Mouse (Mus musculus): ENCODE measurements at regions not wholly inside any gene's neighbourhood (a gene's known extent, or its start where the extent isn't known, plus 50 kb on each side); places are given as distances from the start of the nearest gene placed in this dataset.
A peak's percentile ranks its signal among the peaks of the same experiment; 100 is the strongest.

DNA sequence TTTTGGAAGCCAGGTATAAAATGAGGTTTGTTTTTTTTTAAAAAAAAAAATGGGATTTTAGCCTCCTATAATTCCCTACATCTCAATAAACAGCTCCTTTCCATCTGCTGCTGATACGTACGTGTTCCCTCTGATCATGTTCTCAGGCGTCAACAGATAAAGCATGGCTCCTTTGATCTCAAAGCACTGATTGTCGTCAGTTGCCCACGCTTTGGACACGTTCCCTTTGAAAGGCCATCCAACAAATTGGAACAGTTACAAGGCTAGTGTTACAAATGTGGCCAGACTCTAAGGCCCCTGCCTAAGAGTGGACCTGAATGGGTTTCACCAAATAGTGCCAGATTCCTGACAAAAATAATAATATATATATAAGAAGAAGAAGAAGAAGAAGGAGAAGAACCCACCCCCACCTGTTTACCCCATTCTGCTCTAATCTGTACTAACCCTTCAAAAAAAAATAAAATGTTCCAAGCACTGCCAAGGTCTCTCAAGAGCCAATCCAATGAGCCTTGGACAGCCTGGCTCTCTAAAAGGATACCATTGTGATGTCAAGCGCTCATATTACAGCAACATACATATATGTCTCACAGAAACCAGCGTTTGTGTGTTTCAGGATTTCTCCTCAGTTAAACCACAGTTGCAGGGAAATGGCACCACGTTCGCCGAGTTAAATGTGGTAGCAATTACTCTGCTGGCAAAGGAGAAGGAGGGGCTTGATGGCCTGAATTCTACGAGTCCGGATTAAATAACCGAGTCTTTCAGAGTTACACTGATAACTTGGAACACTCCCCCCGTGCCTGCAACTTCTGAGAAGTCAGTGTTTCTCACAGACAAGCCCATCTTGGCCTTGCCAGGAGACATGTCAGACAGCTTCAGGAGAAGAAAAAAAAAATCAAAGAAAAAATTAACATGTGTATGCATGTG is 460.2 kb downstream of the Ate1 start:
- 43% methylated on average over 15 of the region's 15 CpGs for WGBS
- Histone ChIP-seq H3K4me1 (ENCODE audit: insufficient read depth) (peaks cover 21% of the 10 kb centered on the region), H3K9ac (no peak overlapping the region), H3K27ac (ENCODE audit: low read depth) (0 out of 2 replicates have a peak overlapping the region, but pooled peaks have one; percentile 11), H3K4me3 (ENCODE audit: low read depth, low read length) (no peak overlapping the region), H3K27me3 (ENCODE audit: insufficient read depth, low read length) (no peaks in the 10 kb centered on the region), H3K4me2 (no peak overlapping the region), H3K36me3 (ENCODE audit: insufficient read depth) (no peaks in the 10 kb centered on the region), H3K9me3 (ENCODE audit: low read depth, low read length) (no peaks in the 10 kb centered on the region)
- TF ChIP-seq CTCF (IDR thresholded peaks at IDR 0.05; ENCODE audit: low read depth) = no peak
- DNase-seq = peak; percentile 32
- no peak for ATAC-seq (ENCODE audit: insufficient read depth)

- Histone ChIP-seq H3K27ac (ENCODE audit: low read depth) (no peak overlapping the region), H3K4me2 (no peak overlapping the region), H3K4me3 (ENCODE audit: low read depth, low read length) (no peak overlapping the region), H3K36me3 (ENCODE audit: insufficient read depth) (no peaks in the 10 kb centered on the region), H3K9me3 (ENCODE audit: low read depth, low read length) (no peaks in the 10 kb centered on the region), H3K9ac (no peak overlapping the region), H3K27me3 (ENCODE audit: insufficient read depth, low read length) (no peaks in the 10 kb centered on the region), H3K4me1 (ENCODE audit: insufficient read depth) (peaks cover 21% of the 10 kb centered on the region)
- DNase-seq (peak; percentile 45), ATAC-seq (ENCODE audit: insufficient read depth) (peak; percentile 63; the same call in 1 of the 2 replicates)
- TF ChIP-seq CTCF (IDR thresholded peaks at IDR 0.05; ENCODE audit: low read depth) = no peak
- 14% methylated on average over 7 of the region's 7 CpGs for WGBS
Observed at GRCm38 (mm10) chr7:130064500-130064899, 455.7 kb downstream of the Ate1 start.

DNA sequence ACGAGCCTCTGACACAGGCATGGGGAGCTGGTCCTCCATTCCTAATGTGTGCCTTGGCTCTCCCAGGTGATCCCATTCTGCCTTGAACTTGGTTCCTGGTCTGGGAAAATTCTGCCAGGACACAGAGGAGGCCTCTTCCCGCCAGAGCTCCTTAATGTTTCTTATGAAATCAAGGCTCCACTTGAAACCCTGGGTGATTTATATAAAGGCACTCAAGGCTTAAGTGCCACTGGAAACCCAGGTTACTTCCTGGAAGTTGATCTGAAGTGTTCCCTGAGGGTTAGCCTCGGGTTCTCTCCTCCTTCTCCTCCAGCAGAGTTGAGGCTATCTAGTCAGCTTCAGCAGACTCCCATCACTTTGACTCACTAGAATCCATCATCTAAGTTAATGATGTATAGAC is 451.9 kb downstream of the Ate1 start:
- no peak for TF ChIP-seq CTCF (IDR thresholded peaks at IDR 0.05; ENCODE audit: low read depth)
- H3K9me3 ChIP-seq (ENCODE audit: low read depth, low read length) = no peaks in the 10 kb centered on the region
- H3K27ac ChIP-seq (ENCODE audit: low read depth) = no peak overlapping the region; the same call in 1 of the 2 replicates
- no peaks in the 10 kb centered on the region for H3K36me3 ChIP-seq (ENCODE audit: insufficient read depth)
- peaks cover 19% of the 10 kb centered on the region for H3K4me1 ChIP-seq (ENCODE audit: insufficient read depth)
- H3K4me2 ChIP-seq = no peak overlapping the region
- H3K27me3 ChIP-seq (ENCODE audit: insufficient read depth, low read length) = no peaks in the 10 kb centered on the region
- ATAC-seq (ENCODE audit: insufficient read depth) (no peak), DNase-seq (no peak)
- no peak overlapping the region for H3K4me3 ChIP-seq (ENCODE audit: low read depth, low read length)
- 47% methylated on average over 3 of the region's 3 CpGs for WGBS
- no peak overlapping the region for H3K9ac ChIP-seq

- H3K9ac ChIP-seq = peak overlapping the region; percentile 35; the same call in 1 of the 2 replicates
- no peaks in the 10 kb centered on the region for H3K27me3 ChIP-seq (ENCODE audit: insufficient read depth, low read length)
- H3K4me3 ChIP-seq (ENCODE audit: low read depth, low read length) = peak overlapping the region; percentile 23
- 7% methylated on average over 11 of the region's 11 CpGs for WGBS
- no peak for TF ChIP-seq CTCF (IDR thresholded peaks at IDR 0.05; ENCODE audit: low read depth)
- peak overlapping the region; percentile 60 for H3K4me2 ChIP-seq
- no peaks in the 10 kb centered on the region for H3K9me3 ChIP-seq (ENCODE audit: low read depth, low read length)
- H3K36me3 ChIP-seq (ENCODE audit: insufficient read depth) = no peaks in the 10 kb centered on the region
- H3K4me1 ChIP-seq (ENCODE audit: insufficient read depth) = peaks cover 21% of the 10 kb centered on the region
- peak; percentile 80 for DNase-seq
- H3K27ac ChIP-seq (ENCODE audit: low read depth) = peak overlapping the region; percentile 94
- peak; percentile 59 for ATAC-seq (ENCODE audit: insufficient read depth)
Observed at GRCm38 (mm10) chr7:130073388-130073787, 446.8 kb downstream of the Ate1 start.

DNA sequence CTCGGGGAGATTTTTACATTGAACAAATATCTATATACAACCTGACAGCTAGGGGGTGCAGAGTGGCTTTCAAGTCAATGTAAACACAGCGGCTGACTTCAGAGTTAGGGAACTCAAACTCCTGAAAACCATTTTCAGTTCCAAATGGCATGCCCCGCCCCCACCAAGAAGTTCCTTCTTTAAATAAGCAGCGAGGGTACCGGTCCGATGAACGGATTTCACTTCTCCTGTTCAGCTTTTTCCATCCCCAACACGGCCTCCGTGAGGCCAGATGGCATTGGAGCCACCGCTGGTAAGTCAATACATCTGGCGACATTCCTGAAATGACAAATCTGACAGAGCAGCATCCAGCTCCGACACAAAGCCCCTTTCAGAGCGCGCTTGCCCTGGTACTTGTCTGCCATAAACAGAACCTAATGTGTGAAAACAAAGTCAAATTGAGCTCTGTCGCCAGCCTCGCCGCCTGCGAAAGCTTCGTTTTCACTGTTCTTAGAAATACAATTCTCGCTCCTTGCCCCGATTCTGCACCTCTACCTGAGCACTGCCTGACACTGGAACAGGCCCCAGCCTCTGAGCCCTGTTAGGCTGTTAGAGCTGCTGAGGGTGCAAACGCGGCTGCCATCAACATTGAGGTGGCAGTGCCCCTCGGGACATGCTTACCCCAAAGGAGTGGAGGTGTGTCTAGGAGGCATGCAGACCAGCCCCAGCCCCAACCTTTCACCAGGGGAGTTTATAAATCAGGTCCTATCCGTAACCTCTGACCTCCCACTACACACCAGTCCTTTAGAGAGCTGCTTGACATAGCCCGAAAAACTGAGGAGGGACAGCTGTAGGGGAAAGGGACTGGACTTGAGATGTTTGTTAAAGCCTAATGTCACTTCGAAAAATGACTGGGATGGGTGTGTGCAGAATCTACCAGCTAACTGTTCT is 446.0 kb downstream of the Ate1 start:
- ATAC-seq (ENCODE audit: insufficient read depth) = peak; percentile 81
- no peaks in the 10 kb centered on the region for H3K9me3 ChIP-seq (ENCODE audit: low read depth, low read length)
- H3K36me3 ChIP-seq (ENCODE audit: insufficient read depth) = no peaks in the 10 kb centered on the region
- H3K4me1 ChIP-seq (ENCODE audit: insufficient read depth) = peaks cover 21% of the 10 kb centered on the region
- peak; percentile 90 for DNase-seq
- H3K4me3 ChIP-seq (ENCODE audit: low read depth, low read length) = peak overlapping the region; percentile 23
- H3K4me2 ChIP-seq = peak overlapping the region; percentile 60
- peak overlapping the region; percentile 35 for H3K9ac ChIP-seq
- H3K27ac ChIP-seq (ENCODE audit: low read depth) = peak overlapping the region; percentile 94
- peak; percentile 61 for TF ChIP-seq CTCF (IDR thresholded peaks at IDR 0.05; ENCODE audit: low read depth)
- H3K27me3 ChIP-seq (ENCODE audit: insufficient read depth, low read length) = no peaks in the 10 kb centered on the region
- WGBS = 7% methylated on average over 27 of the region's 27 CpGs

- H3K4me1 ChIP-seq (ENCODE audit: insufficient read depth) = no peaks in the 10 kb centered on the region
- H3K9me3 ChIP-seq (ENCODE audit: low read depth, low read length) = no peaks in the 10 kb centered on the region
- ATAC-seq (ENCODE audit: insufficient read depth) = no peak
- no peak overlapping the region for H3K4me3 ChIP-seq (ENCODE audit: low read depth, low read length)
- no peak overlapping the region for H3K27ac ChIP-seq (ENCODE audit: low read depth)
- H3K27me3 ChIP-seq (ENCODE audit: insufficient read depth, low read length) = no peaks in the 10 kb centered on the region
- no peaks in the 10 kb centered on the region for H3K36me3 ChIP-seq (ENCODE audit: insufficient read depth)
- DNase-seq = no peak
- H3K4me2 ChIP-seq = no peak overlapping the region
- TF ChIP-seq CTCF (IDR thresholded peaks at IDR 0.05; ENCODE audit: low read depth) = no peak
- WGBS = 74% methylated on average over 4 of the region's 4 CpGs
- H3K9ac ChIP-seq = no peak overlapping the region
Observed at GRCm38 (mm10) chr7:130082662-130083061, 437.5 kb downstream of the Ate1 start.

DNA sequence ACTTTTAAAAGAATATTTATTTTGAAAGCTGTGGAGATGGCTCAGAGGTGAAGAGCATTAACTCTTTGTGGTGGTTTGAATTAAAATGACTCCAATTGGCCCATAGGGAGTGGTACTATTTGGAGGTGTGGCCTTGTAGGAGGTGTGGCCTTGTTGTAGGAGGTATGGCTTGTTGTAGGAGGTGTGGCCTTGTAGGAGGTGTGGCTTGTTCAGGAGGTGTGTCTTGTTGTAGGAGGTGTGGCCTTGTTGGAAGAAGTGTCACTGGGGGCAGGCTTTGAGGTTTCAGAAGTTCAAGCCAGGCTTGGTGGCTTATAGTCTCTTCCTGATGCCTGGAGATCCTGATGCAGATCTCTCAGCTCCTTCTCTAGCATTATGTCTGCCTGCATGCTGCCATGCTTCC is 434.5 kb downstream of the Ate1 start:
- no peak overlapping the region for H3K9ac ChIP-seq
- ATAC-seq (ENCODE audit: insufficient read depth) (no peak), DNase-seq (no peak)

More for the DNA sequence above, 434.5 kb downstream of the Ate1 start:
- H3K27ac ChIP-seq (ENCODE audit: low read depth) = no peak overlapping the region
- no peaks in the 10 kb centered on the region for H3K27me3 ChIP-seq (ENCODE audit: insufficient read depth, low read length)
- H3K4me2 ChIP-seq = no peak overlapping the region
- no peak for TF ChIP-seq CTCF (IDR thresholded peaks at IDR 0.05; ENCODE audit: low read depth)
- no peak overlapping the region for H3K4me3 ChIP-seq (ENCODE audit: low read depth, low read length)
- H3K9me3 ChIP-seq (ENCODE audit: low read depth, low read length) = no peaks in the 10 kb centered on the region
- no peaks in the 10 kb centered on the region for H3K4me1 ChIP-seq (ENCODE audit: insufficient read depth)
- H3K36me3 ChIP-seq (ENCODE audit: insufficient read depth) = no peaks in the 10 kb centered on the region
